Mouse (Mus musculus) urinary bladder, adult 2 months (tissue): ENCODE data around the gene Timp2. TPM values are rescaled to one million over a fixed set of nuclear protein-coding genes. Genes with fewer than 3 reads are reported as not detected.
"Not testable (repeated sequence)": the region's sequence is repeated elsewhere in the genome, so short reads cannot be mapped to it uniquely, and the experiment has no call there.

ENCODE experiments used
- DNase-seq: peaks from one replicate; pipeline ENCODE4 v3.0.0; 2022; ENCODE audit warnings: low spot score
- polyA plus RNA-seq: library from polyadenylated mRNA; depleted of rRNA; stranded (reverse); fragments of >200 nt; gene quantifications from 2 replicates; pipeline ENCODE4 v1.2.3, GENCODE M21; 2012; rRNA removed

The Timp2 gene
- polyA plus RNA-seq = 600 and 646 TPM in 2 replicates

GRCm38 (mm10) chr11:118355640-118356039, at the start of gene Timp2:
Gene Timp2, minus strand, starts transcription at chr11:118355740.
- DNase-seq = no peak

- peak; percentile 17 for DNase-seq
Measured at GRCm38 (mm10) chr11:118405311-118405710, 49.8 kb upstream of the Timp2 start.

- DNase-seq = peak; percentile 28
Measured at GRCm38 (mm10) chr11:118403951-118404899, 48.7 kb upstream of the Timp2 start.

GRCm38 (mm10) chr11:118403183-118403582, 47.6 kb upstream of the Timp2 start:
- peak; percentile 13 for DNase-seq

- peak; percentile 41 for DNase-seq
Measured at GRCm38 (mm10) chr11:118401760-118402280, 46.3 kb upstream of the Timp2 start, which contains the start of gene Lgals3bp. Gene Lgals3bp, minus strand, starts transcription at chr11:118402092.

- peak; percentile 19 for DNase-seq
Measured at GRCm38 (mm10) chr11:118401195-118401594, 45.7 kb upstream of the Timp2 start.

- DNase-seq = no peak
Measured at GRCm38 (mm10) chr11:118400566-118400936, 45.0 kb upstream of the Timp2 start.

- peak; percentile 19 for DNase-seq
Measured at GRCm38 (mm10) chr11:118399891-118400565, 44.5 kb upstream of the Timp2 start.

GRCm38 (mm10) chr11:118397806-118398530, 42.4 kb upstream of the Timp2 start:
- peak; percentile 19 for DNase-seq

GRCm38 (mm10) chr11:118394538-118394937, 39.0 kb upstream of the Timp2 start:
- peak; percentile 13 for DNase-seq

- no peak for DNase-seq
Measured at GRCm38 (mm10) chr11:118393991-118394390, 38.5 kb upstream of the Timp2 start.

GRCm38 (mm10) chr11:118387816-118388215, 32.3 kb upstream of the Timp2 start:
- peak; percentile 16 for DNase-seq

GRCm38 (mm10) chr11:118379251-118380009, 23.9 kb upstream of the Timp2 start:
- DNase-seq = peak; percentile 72

- DNase-seq = peak; percentile 14
Measured at GRCm38 (mm10) chr11:118378656-118379055, 23.1 kb upstream of the Timp2 start.

- not testable (repeated sequence) for DNase-seq
Measured at GRCm38 (mm10) chr11:118376323-118376722, 20.8 kb upstream of the Timp2 start.

- peak; percentile 18 for DNase-seq
Measured at GRCm38 (mm10) chr11:118375881-118376280, 20.3 kb upstream of the Timp2 start.

- DNase-seq = no peak
Measured at GRCm38 (mm10) chr11:118375461-118375860, 19.9 kb upstream of the Timp2 start.

- no peak for DNase-seq
Measured at GRCm38 (mm10) chr11:118375006-118375405, 19.5 kb upstream of the Timp2 start.

GRCm38 (mm10) chr11:118374506-118374905, 19.0 kb upstream of the Timp2 start:
- DNase-seq = peak; percentile 9

- peak; percentile 4 for DNase-seq
Measured at GRCm38 (mm10) chr11:118372641-118373040, 17.1 kb upstream of the Timp2 start.

GRCm38 (mm10) chr11:118371876-118372275, 16.3 kb upstream of the Timp2 start:
- peak; percentile 16 for DNase-seq
